Mouse (Mus musculus): Measurements from ENCODE around the gene Pianp.
A peak's percentile ranks its signal among the peaks of the same experiment; 100 is the strongest.

Gene Pianp

GRCm38 (mm10) chr6:124996551-124997501 is at the start of gene Pianp:
Gene Pianp, plus strand, starts transcription at chr6:124996694.
- TF ChIP-seq GATA4 (IDR thresholded peaks at IDR 0.05; ENCODE audit: insufficient replicate concordance, low read length) = no peak

- TF ChIP-seq GATA4 (IDR thresholded peaks at IDR 0.05; ENCODE audit: insufficient replicate concordance, low read length) = no peak
Observed at GRCm38 (mm10) chr6:124953991-124954715, 42.3 kb upstream of the Pianp start.

GRCm38 (mm10) chr6:124955212-124955611 is 41.3 kb upstream of the Pianp start:
- TF ChIP-seq GATA4 (IDR thresholded peaks at IDR 0.05; ENCODE audit: insufficient replicate concordance, low read length) = no peak

- no peak for TF ChIP-seq GATA4 (IDR thresholded peaks at IDR 0.05; ENCODE audit: insufficient replicate concordance, low read length)
Observed at GRCm38 (mm10) chr6:124958127-124958526, 38.4 kb upstream of the Pianp start.

- TF ChIP-seq GATA4 (IDR thresholded peaks at IDR 0.05; ENCODE audit: insufficient replicate concordance, low read length) = no peak
Observed at GRCm38 (mm10) chr6:124959960-124960359, 36.5 kb upstream of the Pianp start.

- no peak for TF ChIP-seq GATA4 (IDR thresholded peaks at IDR 0.05; ENCODE audit: insufficient replicate concordance, low read length)
Observed at GRCm38 (mm10) chr6:124961021-124961420, 35.5 kb upstream of the Pianp start.

- no peak for TF ChIP-seq GATA4 (IDR thresholded peaks at IDR 0.05; ENCODE audit: insufficient replicate concordance, low read length)
Observed at GRCm38 (mm10) chr6:124964638-124965037, 31.9 kb upstream of the Pianp start.

- peak; percentile 59; the same call in 1 of the 2 replicates for TF ChIP-seq GATA4 (IDR thresholded peaks at IDR 0.05; ENCODE audit: insufficient replicate concordance, low read length)
Observed at GRCm38 (mm10) chr6:124965088-124965719, 31.3 kb upstream of the Pianp start, which contains the start of gene Cops7a. Gene Cops7a, minus strand, starts transcription at chr6:124965538.

- TF ChIP-seq GATA4 (IDR thresholded peaks at IDR 0.05; ENCODE audit: insufficient replicate concordance, low read length) = no peak
Observed at GRCm38 (mm10) chr6:124965747-124966146, 30.7 kb upstream of the Pianp start.

GRCm38 (mm10) chr6:124966466-124967118 is 29.9 kb upstream of the Pianp start:
- TF ChIP-seq GATA4 (IDR thresholded peaks at IDR 0.05; ENCODE audit: insufficient replicate concordance, low read length) = no peak

- TF ChIP-seq GATA4 (IDR thresholded peaks at IDR 0.05; ENCODE audit: insufficient replicate concordance, low read length) = no peak
Observed at GRCm38 (mm10) chr6:124967766-124968165, 28.7 kb upstream of the Pianp start.

- TF ChIP-seq GATA4 (IDR thresholded peaks at IDR 0.05; ENCODE audit: insufficient replicate concordance, low read length) = no peak
Observed at GRCm38 (mm10) chr6:124992241-124992640, 4.3 kb upstream of the Pianp start.

- TF ChIP-seq GATA4 (IDR thresholded peaks at IDR 0.05; ENCODE audit: insufficient replicate concordance, low read length) = no peak
Observed at GRCm38 (mm10) chr6:124993365-124993764, 3.1 kb upstream of the Pianp start.

- no peak for TF ChIP-seq GATA4 (IDR thresholded peaks at IDR 0.05; ENCODE audit: insufficient replicate concordance, low read length)
Observed at GRCm38 (mm10) chr6:124993876-124994275, 2.6 kb upstream of the Pianp start.

GRCm38 (mm10) chr6:124995246-124995645 is 1.2 kb upstream of the Pianp start:
- no peak for TF ChIP-seq GATA4 (IDR thresholded peaks at IDR 0.05; ENCODE audit: insufficient replicate concordance, low read length)
